Mouse (Mus musculus): Measurements from ENCODE around the gene Oaz1. TPM values are rescaled to one million over a fixed set of nuclear protein-coding genes. Genes with fewer than 3 reads are reported as not detected.

The Oaz1 gene
- polyA plus RNA-seq, 1 experiment from 2014 or later: 2,064 TPM

DNA sequence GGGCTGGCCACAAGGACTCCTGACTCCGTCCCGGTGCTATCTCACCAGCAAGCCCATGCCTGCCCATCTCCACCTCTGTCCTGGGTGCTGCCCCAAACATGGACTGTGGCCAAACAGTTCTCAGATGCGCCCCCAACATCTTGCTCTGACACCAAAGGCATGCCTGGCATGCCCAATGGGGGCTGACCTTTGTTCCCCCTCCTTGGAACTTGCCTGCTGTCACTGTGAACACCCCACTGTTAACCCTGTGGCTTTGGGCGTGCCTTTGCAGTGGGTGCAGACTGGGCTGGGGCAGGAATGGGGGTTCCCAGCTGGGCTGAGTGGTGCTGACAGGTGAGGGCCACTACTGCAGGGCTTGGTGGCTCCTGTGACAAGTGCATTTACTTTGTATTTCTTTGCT is 32.7 kb upstream of the Oaz1 start:
- no peak for DNase-seq (ENCODE audit: low spot score)
- H3K27me3 ChIP-seq (ENCODE audit: insufficient read depth, poor library complexity, severe bottlenecking): no peaks in the 10 kb centered on the region
- WGBS: 86% methylated on average over 4 of the region's 4 CpGs

DNA sequence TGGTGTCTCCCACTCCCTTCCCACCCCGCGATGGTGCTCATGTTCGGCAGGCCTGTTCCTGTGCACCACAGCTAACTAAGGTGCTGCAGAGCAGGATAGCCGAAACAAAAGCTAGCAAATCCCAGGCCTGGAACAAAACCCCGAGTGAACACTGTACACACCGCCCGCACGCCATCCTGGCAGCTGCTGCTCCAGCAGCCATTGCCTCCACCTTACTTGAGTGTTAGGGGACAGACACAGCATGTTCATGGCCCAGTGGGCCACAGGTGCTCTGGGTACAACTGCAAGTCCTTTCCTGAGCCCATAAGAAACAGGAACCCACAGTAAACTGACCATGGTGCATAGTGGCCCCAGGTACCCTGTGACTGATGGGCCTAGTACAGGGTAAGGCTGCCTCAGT is 31.7 kb upstream of the Oaz1 start:
- 87% methylated on average over 8 of the region's 8 CpGs for WGBS
- H3K4me1 ChIP-seq: peaks cover 48% of the 10 kb centered on the region

More for the DNA sequence above, 32.7 kb upstream of the Oaz1 start:
- peaks cover 43% of the 10 kb centered on the region for H3K4me1 ChIP-seq
- H3K9me3 ChIP-seq: no peaks in the 10 kb centered on the region
- H3K4me3 ChIP-seq: no peak overlapping the region
- H3K36me3 ChIP-seq: peaks cover 78% of the 10 kb centered on the region
- no peak overlapping the region for H3K27ac ChIP-seq

DNA sequence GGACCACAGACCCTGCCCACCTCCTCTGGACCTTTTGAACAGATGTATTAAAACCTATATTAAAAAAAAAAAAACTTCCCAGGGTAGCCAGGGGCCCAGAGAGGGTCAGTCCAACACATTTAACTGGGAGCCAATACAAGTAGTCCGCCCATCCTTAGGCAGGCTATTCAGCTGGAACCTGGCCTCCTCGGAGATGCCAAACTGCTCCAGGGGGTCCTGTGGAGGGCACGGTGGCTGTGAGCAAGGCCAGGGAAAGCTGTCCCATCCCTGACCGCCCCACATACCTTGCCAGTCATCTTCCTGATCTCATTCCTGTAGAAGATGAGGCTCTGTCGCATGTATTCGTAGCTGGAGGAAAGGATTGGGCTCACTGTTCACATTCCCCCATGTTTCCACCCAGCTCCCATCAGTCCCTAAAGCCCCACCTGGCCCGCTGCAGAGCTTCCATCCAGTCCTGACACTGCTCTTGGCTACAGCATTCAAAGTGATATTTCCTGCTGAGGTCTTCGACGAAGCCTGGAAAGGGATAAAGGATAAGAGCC is 30.1 kb upstream of the Oaz1 start:
- no peak for DNase-seq (ENCODE audit: low spot score)
- Histone ChIP-seq H3K36me3 (peaks cover 67% of the 10 kb centered on the region), H3K4me3 (peak overlapping the region; percentile 93), H3K4me1 (peaks cover 47% of the 10 kb centered on the region), H3K27me3 (ENCODE audit: insufficient read depth, poor library complexity, severe bottlenecking) (no peaks in the 10 kb centered on the region), H3K9me3 (no peaks in the 10 kb centered on the region), H3K27ac (no peak overlapping the region)
- WGBS: 78% methylated on average over 9 of the region's 9 CpGs

More for the DNA sequence above, 31.7 kb upstream of the Oaz1 start:
- 0 out of 2 replicates have a peak overlapping the region, but pooled peaks have one; percentile 7 for H3K27ac ChIP-seq
- H3K9me3 ChIP-seq: no peaks in the 10 kb centered on the region
- no peak overlapping the region for H3K4me3 ChIP-seq
- H3K27me3 ChIP-seq (ENCODE audit: insufficient read depth, poor library complexity, severe bottlenecking): no peaks in the 10 kb centered on the region
- no peak for DNase-seq (ENCODE audit: low spot score)
- H3K36me3 ChIP-seq: peaks cover 69% of the 10 kb centered on the region

DNA sequence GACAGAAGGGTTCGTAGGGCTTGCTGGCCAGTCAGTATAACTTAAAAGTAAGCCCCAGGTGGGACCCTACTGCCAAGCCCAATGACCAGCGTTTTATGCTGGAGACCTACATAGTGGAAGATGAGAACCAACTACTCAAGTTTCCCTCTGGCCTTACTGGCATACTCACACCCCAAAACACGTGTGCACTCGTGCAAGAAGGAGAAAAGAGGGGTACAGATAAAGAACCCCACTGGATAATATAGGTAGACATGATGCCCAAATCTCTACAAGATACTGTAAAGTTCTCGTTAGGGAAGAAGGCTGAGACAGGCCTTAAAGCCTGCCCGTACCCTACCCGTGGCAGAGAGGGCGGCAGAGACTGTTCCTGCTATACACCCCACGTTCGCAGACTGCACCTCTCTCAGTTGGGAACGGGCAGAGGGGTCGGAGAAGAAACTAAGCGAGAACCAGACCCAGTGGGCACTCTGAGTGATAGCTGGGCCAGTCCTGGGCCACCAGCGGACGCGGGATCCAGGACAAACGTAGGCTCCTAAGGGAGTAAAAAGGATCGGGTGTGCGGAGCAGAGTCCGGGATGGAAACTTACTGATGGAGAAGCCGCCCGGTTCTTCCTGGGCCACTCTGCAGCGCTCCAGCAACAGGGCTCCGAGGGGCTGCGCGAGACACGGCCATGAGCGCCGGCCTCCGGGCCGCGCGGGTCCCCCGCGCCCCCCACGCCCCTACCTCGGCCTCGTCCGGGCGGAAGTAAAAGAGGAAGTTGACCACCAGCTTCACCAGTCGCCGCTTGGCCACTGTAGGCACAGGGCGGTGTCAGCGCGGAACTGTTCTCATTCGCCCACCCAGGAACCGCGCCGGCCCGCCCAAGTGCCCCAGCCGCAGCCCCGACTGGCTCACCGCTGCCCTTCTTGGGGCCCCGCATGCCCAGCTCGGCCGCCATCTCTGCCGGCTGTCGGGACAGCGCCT is 29.0 kb upstream of the Oaz1 start:
- DNase-seq (ENCODE audit: low spot score): no peak
- no peaks in the 10 kb centered on the region for H3K27me3 ChIP-seq (ENCODE audit: insufficient read depth, poor library complexity, severe bottlenecking)
- peak overlapping the region; percentile 99 for H3K27ac ChIP-seq
- peaks cover 67% of the 10 kb centered on the region for H3K36me3 ChIP-seq
- WGBS: 2% methylated on average over 58 of the region's 59 CpGs
- H3K4me1 ChIP-seq: peaks cover 36% of the 10 kb centered on the region
- H3K9me3 ChIP-seq: no peaks in the 10 kb centered on the region
- peak overlapping the region; percentile 93 for H3K4me3 ChIP-seq

DNA sequence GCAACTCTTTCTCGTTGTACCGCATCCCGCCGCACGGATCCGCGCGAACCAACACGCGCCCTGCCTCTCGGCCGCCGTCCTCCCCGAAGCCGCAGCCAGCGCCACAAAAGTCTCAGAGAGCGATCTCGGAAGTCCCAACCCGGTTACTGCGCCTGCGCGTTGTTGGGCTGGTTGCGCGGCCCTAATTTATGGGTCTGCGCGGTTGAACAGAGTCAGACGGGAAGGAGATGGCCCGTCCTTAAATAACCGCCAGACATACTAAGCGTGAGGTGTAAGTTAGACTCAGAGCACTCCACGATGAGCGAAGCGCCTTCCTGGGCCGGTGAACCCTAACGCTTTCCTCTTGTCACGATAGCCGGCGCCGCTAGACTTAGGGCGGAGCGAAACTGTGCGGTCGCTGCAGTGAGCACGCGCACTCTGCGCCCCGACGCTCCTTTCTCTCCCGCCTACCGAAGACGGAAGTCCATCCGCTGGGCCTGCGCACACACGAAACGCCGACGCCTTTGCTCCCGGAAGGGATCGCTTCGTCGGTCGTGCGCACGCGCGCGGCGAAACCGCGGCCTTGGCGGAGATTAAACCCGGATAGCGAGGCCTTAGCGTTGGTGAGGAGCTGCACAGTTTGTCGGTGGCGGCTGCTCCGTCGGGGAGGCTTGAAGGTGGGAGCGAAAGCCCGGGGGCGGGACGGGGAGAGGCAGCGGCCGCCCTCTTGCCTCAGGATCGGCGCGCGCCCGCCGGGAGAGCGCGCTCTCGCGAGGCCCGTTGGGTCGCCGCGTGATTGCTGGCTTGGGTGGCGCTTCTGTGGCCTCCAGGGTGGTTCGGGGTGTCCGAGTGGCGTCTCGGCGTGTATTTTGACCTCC is 28.1 kb upstream of the Oaz1 start, which contains the start of the genes Sf3a2 and Plekhj1:
Gene Sf3a2 (plus strand): TSS at position 49 of the 857 bp plus-strand sequence.
Gene Plekhj1 (minus strand): TSS at position 477 of the 857 bp plus-strand sequence.
- Histone ChIP-seq H3K9me3 (no peaks in the 10 kb centered on the region), H3K27me3 (ENCODE audit: insufficient read depth, poor library complexity, severe bottlenecking) (no peaks in the 10 kb centered on the region), H3K36me3 (peaks cover 67% of the 10 kb centered on the region), H3K4me1 (peaks cover 35% of the 10 kb centered on the region), H3K27ac (peak within 1 kb of the TSS; percentile 99), H3K4me3 (peak within 1 kb of the TSS; percentile 93)
- DNase-seq (ENCODE audit: low spot score): peak; percentile 98
- under 1% methylated on average over 101 of the region's 104 CpGs for WGBS

DNA sequence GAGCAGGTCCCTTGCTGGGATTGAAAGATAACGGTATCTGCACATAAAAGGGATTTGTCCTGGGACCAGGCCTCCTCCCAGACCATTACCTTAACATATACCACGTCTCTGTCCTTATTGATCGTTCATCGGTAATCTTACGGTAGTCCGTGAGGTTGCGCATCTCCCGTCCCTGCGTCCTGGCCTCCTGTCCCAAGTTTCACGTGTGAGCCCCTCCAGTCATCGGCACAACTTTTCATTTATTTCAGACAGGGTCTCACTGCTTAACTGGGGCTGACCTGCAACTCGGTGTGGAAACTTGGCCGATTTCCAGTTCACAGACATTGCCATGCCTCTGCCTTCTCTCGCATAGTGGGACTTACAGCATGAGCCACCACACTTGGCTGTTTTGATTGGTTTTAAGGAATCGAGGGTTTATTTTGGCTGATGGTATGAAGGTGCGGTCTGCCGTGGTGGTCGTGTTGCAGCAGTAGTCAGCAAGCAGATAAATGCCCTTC is 27.3 kb upstream of the Oaz1 start:
- WGBS: 2% methylated on average over 18 of the region's 18 CpGs
- peaks cover 36% of the 10 kb centered on the region for H3K4me1 ChIP-seq
- H3K36me3 ChIP-seq: peaks cover 67% of the 10 kb centered on the region
- DNase-seq (ENCODE audit: low spot score): no peak
- H3K4me3 ChIP-seq: peak overlapping the region; percentile 93
- no peaks in the 10 kb centered on the region for H3K27me3 ChIP-seq (ENCODE audit: insufficient read depth, poor library complexity, severe bottlenecking)
- H3K9me3 ChIP-seq: no peaks in the 10 kb centered on the region
- H3K27ac ChIP-seq: peak overlapping the region; percentile 99

DNA sequence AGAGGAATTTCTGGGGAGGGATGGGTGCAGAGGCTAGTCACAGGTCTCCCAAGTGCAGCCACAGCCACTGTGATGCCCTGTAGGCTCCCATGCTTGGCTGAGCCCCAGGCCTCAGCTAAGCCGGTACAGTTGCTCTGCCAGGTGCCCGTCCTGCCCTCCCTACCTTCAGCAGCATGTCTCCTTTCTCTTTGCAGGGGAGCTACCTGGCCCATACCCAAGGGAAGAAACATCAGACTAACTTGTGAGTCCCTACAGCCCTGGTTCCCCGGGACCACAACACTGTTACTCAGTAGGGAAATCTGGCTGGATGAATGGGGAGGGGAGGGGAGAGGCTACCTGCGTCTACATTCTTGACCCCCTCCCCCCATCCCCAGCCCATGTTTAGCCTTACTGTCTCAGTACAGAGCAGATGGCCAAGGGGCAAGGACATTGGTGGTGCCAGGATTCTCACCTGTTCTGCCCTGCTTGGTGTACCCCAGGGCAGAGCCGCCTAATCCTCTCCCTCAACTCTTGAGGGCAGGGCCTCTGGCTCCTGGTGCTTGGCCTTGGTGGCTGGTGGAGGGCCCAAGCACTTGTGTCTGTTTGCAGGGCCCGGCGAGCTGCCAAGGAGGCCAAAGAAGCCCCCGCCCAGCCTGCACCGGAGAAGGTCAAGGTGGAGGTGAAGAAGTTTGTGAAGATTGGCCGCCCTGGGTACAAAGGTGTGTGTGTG is 24.1 kb upstream of the Oaz1 start:
- Histone ChIP-seq H3K36me3 (peaks cover 59% of the 10 kb centered on the region), H3K4me3 (no peak overlapping the region), H3K4me1 (peaks cover 49% of the 10 kb centered on the region), H3K27me3 (ENCODE audit: insufficient read depth, poor library complexity, severe bottlenecking) (peaks cover 12% of the 10 kb centered on the region; the same call in 1 of the 2 replicates), H3K9me3 (no peaks in the 10 kb centered on the region), H3K27ac (no peak overlapping the region)
- WGBS: 93% methylated on average over 10 of the region's 10 CpGs
- DNase-seq (ENCODE audit: low spot score): no peak

DNA sequence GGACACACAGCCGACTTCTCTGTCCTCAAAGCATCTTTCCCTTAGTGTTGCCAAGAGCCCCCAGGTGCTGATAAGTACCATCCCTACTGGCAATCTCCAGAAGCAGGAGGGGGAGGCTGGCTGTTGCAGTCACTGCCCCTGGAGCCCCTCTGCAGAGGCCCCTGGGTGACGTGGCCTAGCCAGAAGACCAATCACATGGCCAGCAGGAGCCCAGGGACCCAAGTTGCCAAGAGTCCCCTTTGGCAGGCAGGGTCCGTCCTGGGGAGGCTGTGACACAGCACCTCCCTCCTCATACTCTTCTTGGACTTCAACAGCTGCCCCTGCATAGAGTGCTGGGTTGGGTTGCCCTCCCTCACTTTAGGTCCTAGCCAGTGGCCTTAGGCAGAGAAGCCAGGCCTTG is 23.5 kb upstream of the Oaz1 start:
- peaks cover 55% of the 10 kb centered on the region for H3K4me1 ChIP-seq
- 80% methylated on average over 3 of the region's 3 CpGs for WGBS
- H3K9me3 ChIP-seq: no peaks in the 10 kb centered on the region
- H3K36me3 ChIP-seq: peaks cover 59% of the 10 kb centered on the region
- H3K27ac ChIP-seq: no peak overlapping the region; the same call in 1 of the 2 replicates
- no peak overlapping the region for H3K4me3 ChIP-seq
- no peak for DNase-seq (ENCODE audit: low spot score)
- H3K27me3 ChIP-seq (ENCODE audit: insufficient read depth, poor library complexity, severe bottlenecking): peaks cover 16% of the 10 kb centered on the region; the same call in 1 of the 2 replicates

DNA sequence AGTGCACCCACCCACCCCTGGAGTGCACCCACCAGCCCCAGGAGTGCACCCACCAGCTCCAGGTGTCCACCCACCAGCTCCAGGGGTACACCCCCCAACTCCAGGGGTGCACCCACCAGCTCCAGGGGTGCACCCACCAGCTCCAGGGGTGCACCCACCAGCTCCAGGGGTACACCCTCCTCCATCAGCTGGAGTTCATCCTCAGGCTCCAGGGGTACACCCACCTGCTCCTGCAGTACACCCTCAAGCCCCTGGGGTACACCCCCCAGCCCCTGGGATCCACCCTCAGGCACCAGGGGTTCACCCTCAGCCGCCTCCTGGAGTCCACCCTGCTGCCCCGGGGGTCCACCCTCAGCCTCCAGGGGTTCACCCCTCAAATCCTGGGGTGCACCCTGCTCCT is 22.1 kb upstream of the Oaz1 start:
- WGBS: 97% methylated on average over 2 of the region's 2 CpGs
- no peak for DNase-seq (ENCODE audit: low spot score)
- Histone ChIP-seq H3K4me1 (peaks cover 67% of the 10 kb centered on the region), H3K27ac (no peak overlapping the region), H3K36me3 (peaks cover 59% of the 10 kb centered on the region), H3K4me3 (no peak overlapping the region), H3K9me3 (no peaks in the 10 kb centered on the region), H3K27me3 (ENCODE audit: insufficient read depth, poor library complexity, severe bottlenecking) (peaks cover 20% of the 10 kb centered on the region; the same call in 1 of the 2 replicates)

DNA sequence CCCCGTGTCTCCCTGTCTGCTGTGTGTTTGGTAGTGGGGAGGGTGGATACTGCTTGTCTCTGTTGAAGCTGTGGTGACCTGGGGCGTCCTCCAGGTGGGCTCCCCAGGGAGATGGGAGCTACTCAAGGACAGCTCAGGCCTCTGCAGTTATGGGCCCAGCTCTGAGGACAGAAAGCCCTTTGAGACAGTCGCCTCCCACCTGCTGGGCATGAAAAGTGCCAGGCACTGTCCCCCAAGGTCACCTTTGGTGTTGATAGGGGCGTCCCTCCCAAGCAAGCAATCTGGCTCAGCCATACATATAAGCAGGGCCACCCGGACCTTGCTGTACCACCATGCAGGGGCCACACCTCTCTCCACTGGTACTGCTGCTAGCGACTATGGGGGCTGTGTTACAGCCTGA is 21.5 kb upstream of the Oaz1 start, which contains the start of gene Amh:
Gene Amh (plus strand): TSS at position 328 of the 400 bp plus-strand sequence.
- Histone ChIP-seq H3K27ac (peak within 1 kb of the TSS; percentile 89), H3K4me3 (peak within 1 kb of the TSS; percentile 69), H3K36me3 (peaks cover 58% of the 10 kb centered on the region), H3K27me3 (ENCODE audit: insufficient read depth, poor library complexity, severe bottlenecking) (peaks cover 20% of the 10 kb centered on the region), H3K4me1 (peaks cover 67% of the 10 kb centered on the region), H3K9me3 (no peaks in the 10 kb centered on the region)
- DNase-seq (ENCODE audit: low spot score): no peak
- 61% methylated on average over 6 of the region's 6 CpGs for WGBS

DNA sequence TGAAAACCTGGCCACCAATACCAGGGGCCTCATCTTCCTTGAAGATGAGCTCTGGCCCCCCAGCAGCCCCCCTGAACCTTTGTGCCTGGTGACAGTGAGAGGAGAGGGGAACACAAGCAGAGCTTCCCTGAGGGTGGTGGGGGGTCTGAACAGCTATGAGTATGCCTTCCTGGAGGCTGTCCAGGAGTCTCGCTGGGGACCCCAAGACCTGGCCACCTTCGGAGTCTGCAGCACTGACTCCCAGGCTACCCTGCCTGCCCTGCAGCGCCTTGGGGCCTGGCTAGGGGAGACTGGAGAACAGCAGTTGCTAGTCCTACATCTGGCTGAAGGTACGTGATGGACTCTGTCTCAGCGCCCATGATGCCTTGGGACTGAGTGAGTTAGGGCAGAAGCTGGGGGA is 21.1 kb upstream of the Oaz1 start:
- no peak for DNase-seq (ENCODE audit: low spot score)
- peak overlapping the region; percentile 9 for H3K4me3 ChIP-seq
- peaks cover 23% of the 10 kb centered on the region for H3K27me3 ChIP-seq (ENCODE audit: insufficient read depth, poor library complexity, severe bottlenecking)
- peaks cover 67% of the 10 kb centered on the region for H3K4me1 ChIP-seq
- no peaks in the 10 kb centered on the region for H3K9me3 ChIP-seq
- H3K36me3 ChIP-seq: peaks cover 54% of the 10 kb centered on the region
- WGBS: 74% methylated on average over 5 of the region's 5 CpGs
- peak overlapping the region; percentile 37; the same call in 1 of the 2 replicates for H3K27ac ChIP-seq

All from heart, embryonic 10.5 days (tissue).